Mouse (Mus musculus) forebrain, embryonic 13.5 days (tissue): ENCODE data around the gene Armc3. TPM values are rescaled to one million over a fixed set of nuclear protein-coding genes. Genes with fewer than 3 reads are reported as not detected.

Experiments used
- ATAC-seq: fragments of 200-750 bp; cut with Nextera tagmentation; 2 replicates; pipeline ENCODE4 v1.8.0; 2017
- H3K27ac ChIP-seq: fragments of 300-500 bp; sonication (generic); 2 replicates; pipeline ENCODE4 v1.5.1; 2015; ENCODE audit warnings: inconsistent platforms, mild to moderate bottlenecking, moderate library complexity
- H3K27me3 ChIP-seq: fragments of 300-500 bp; sonication (generic); 2 replicates; pipeline ENCODE4 v1.6.1; 2015; ENCODE audit warnings: mild to moderate bottlenecking, inconsistent platforms
- H3K36me3 ChIP-seq: fragments of 300-500 bp; sonication (generic); 2 replicates; pipeline ENCODE4 v1.6.1; 2015; ENCODE audit warnings: mild to moderate bottlenecking, inconsistent platforms; ENCODE audit not compliant: poor library complexity, severe bottlenecking
- H3K4me1 ChIP-seq: fragments of 300-500 bp; sonication (generic); 2 replicates; pipeline ENCODE4 v1.6.1; 2015; ENCODE audit warnings: inconsistent platforms
- H3K4me2 ChIP-seq: fragments of 300-500 bp; sonication (generic); 2 replicates; pipeline ENCODE4 v1.6.1; 2015; ENCODE audit warnings: inconsistent platforms, mild to moderate bottlenecking, moderate library complexity
- H3K4me3 ChIP-seq: fragments of 300-500 bp; sonication (generic); 2 replicates; pipeline ENCODE4 v1.5.1; 2015; ENCODE audit warnings: mild to moderate bottlenecking, inconsistent platforms
- H3K9ac ChIP-seq: fragments of 300-500 bp; sonication (generic); 2 replicates; pipeline ENCODE4 v1.6.1; 2015; ENCODE audit warnings: mild to moderate bottlenecking, inconsistent platforms
- H3K9me3 ChIP-seq: fragments of 300-500 bp; sonication (generic); replicated peaks from 2 replicates; pipeline ENCODE4 v1.6.1; 2016; ENCODE audit warnings: inconsistent platforms
- WGBS: fragments of 180-500 bp; shearing (Covaris S2); methylation state at CpG from one replicate; pipeline ENCODE4 v1.1.7; 2015; 5-methylcytosine and 5-hydroxymethylcytosine counted together
- polyA plus RNA-seq: library from polyadenylated mRNA; unstranded; fragments of >200 nt; fragmentation: Nextera tagmentation; extraction: Ambion mirVana; gene quantifications from 2 replicates; pipeline ENCODE4 v1.2.1, GENCODE M21; 2015

Gene Armc3
- polyA plus RNA-seq, 1 experiment from 2014 or later: 0.87 TPM

DNA sequence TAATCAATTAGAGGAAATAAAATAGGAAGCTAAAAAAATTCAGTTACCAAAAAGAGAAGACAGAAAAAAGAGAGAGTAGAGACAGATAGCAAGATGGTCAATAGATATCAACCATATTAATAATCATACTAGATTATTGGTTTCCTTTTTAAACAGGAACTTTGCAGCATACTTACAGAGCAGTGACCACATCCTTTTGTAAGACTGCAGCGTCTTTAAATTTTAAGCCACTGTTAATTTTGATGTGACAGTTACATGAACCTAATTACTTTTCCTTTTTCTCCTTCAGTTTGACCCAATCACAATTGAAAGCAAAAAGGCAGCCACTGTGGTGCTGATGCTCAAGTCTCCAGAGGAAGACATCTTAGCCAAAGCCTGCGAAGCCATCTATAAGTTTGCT, 36.1 kb downstream of the Armc3 start:
- no peaks in the 10 kb centered on the region for H3K27me3 ChIP-seq
- 80% methylated on average over 2 of the region's 2 CpGs for WGBS
- no peak overlapping the region for H3K27ac ChIP-seq
- no peak for ATAC-seq
- no peaks in the 10 kb centered on the region for H3K36me3 ChIP-seq
- no peak overlapping the region for H3K4me2 ChIP-seq
- H3K9ac ChIP-seq: no peak overlapping the region
- no peak overlapping the region for H3K4me3 ChIP-seq
- H3K9me3 ChIP-seq: peaks cover 3% of the 10 kb centered on the region; the same call in 1 of the 2 replicates
- H3K4me1 ChIP-seq: no peaks in the 10 kb centered on the region

DNA sequence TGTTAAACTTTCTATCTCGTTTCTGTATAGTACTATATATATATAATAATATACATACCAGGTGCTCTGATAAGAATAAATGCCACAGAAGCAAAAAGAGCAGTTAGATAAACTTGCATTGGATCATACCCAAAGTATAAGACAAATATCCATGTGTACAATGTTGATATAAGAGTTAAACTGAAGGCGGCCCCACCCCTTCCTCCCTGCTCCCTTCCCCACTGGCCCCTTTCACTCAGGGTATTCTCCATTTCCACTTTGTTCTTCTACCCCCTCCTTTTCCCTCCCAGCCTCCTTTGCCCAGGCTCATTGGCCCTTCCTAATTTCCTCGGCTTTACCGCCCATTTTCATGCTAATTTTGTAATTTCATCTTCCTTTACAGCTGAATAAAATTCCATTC, 36.5 kb downstream of the Armc3 start:
- 53% methylated on average over 4 of the region's 4 CpGs for WGBS
- H3K27ac ChIP-seq: no peak overlapping the region
- H3K27me3 ChIP-seq: no peaks in the 10 kb centered on the region
- H3K9me3 ChIP-seq: peaks cover 3% of the 10 kb centered on the region; the same call in 1 of the 2 replicates
- ATAC-seq: no peak
- H3K4me1 ChIP-seq: no peaks in the 10 kb centered on the region
- no peak overlapping the region for H3K4me2 ChIP-seq
- no peaks in the 10 kb centered on the region for H3K36me3 ChIP-seq
- no peak overlapping the region for H3K9ac ChIP-seq
- H3K4me3 ChIP-seq: no peak overlapping the region

DNA sequence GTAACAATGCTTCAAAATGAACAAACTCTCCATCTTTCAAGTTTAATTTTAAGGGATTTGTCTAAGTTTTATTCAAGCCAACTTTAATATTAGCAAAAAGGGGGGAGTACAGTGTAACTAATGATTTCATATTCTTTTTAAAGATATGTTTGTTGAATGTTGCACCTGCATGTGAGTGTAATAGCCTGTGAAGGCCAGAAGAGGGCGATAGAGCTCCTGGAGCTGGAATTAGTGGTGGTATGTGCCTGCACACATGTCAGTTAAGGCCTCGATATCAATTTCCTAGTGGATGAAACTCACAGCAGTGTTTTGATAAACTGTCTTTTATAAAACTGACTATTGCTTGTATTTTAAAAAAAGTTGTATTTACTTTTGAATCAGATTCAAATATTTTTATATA, 39.7 kb downstream of the Armc3 start:
- 70% methylated on average over 2 of the region's 2 CpGs for WGBS
- ATAC-seq: no peak

DNA sequence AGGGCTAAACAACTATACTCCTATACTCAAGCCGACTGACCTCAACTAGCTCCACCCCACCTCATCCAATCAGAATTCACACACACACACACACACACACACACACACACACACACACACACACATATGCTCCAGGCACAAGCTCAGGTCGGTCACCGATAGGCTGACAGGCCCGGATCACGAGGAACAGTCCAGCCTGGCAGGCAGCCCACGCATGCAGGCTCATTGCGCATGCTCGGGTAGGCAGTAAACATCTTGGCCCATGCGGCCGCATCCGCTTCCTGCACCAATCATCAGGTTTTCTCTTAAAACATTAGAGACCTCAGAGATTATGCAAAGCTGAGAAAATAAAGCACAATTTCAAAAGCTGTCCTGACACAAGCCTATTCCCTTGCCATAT, 50.5 kb downstream of the Armc3 start:
- H3K4me2 ChIP-seq: no peak overlapping the region
- no peaks in the 10 kb centered on the region for H3K27me3 ChIP-seq
- H3K9me3 ChIP-seq: peaks cover 4% of the 10 kb centered on the region; the same call in 1 of the 2 replicates
- no peak overlapping the region for H3K27ac ChIP-seq
- 85% methylated on average over 11 of the region's 11 CpGs for WGBS
- H3K9ac ChIP-seq: no peak overlapping the region
- H3K4me1 ChIP-seq: no peaks in the 10 kb centered on the region
- no peak for ATAC-seq
- H3K36me3 ChIP-seq: no peaks in the 10 kb centered on the region
- H3K4me3 ChIP-seq: no peak overlapping the region

More for the DNA sequence above, 39.7 kb downstream of the Armc3 start:
- no peaks in the 10 kb centered on the region for H3K36me3 ChIP-seq
- no peak overlapping the region for H3K4me2 ChIP-seq
- H3K9ac ChIP-seq: no peak overlapping the region
- no peak overlapping the region for H3K4me3 ChIP-seq
- no peak overlapping the region for H3K27ac ChIP-seq
- H3K27me3 ChIP-seq: no peaks in the 10 kb centered on the region
- no peaks in the 10 kb centered on the region for H3K9me3 ChIP-seq
- H3K4me1 ChIP-seq: no peaks in the 10 kb centered on the region

DNA sequence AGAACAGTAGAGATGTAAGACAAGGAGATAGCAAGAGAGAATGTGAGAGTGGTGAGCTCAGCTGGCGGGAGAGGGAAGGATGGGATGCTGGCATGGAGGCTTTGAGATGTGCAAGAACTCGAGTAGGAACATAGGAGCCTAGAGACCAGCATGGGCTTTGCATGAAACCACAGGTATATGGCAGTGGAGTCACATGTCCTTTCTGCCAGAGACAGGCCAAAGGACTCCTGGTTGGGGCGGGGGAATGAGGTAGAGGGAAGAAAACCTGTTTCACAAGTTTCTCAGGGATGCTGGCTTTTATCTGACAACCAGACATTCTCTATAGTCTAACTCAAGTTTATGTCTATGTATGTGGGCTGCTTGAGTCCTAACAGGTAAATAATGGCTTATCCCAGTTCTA, 55.9 kb downstream of the Armc3 start:
- Histone ChIP-seq H3K4me2 (no peak overlapping the region), H3K9me3 (no peaks in the 10 kb centered on the region), H3K4me1 (no peaks in the 10 kb centered on the region), H3K27ac (no peak overlapping the region), H3K4me3 (no peak overlapping the region), H3K36me3 (no peaks in the 10 kb centered on the region), H3K27me3 (no peaks in the 10 kb centered on the region), H3K9ac (no peak overlapping the region)
- 77% methylated on average over 3 of the region's 3 CpGs for WGBS
- ATAC-seq: no peak

DNA sequence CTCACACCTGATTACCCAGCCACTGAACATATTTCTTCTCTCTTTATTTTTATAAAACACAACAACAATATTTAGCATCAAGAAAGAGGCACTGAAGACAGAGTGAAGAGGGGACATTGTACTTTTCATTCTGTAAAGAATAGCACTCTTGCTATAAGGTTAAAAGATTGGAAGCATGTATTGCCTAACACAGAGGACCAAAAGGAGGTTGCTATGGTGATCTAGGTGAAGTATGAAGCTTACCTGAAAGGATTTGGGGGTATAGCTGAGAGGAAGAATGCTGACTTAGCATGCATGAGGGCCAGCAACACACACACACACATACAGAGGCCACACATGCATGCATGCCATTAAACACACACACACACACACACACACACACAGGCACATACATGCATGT, 58.2 kb downstream of the Armc3 start:
- no peaks in the 10 kb centered on the region for H3K36me3 ChIP-seq
- ATAC-seq: no peak
- no peak overlapping the region for H3K27ac ChIP-seq
- H3K27me3 ChIP-seq: no peaks in the 10 kb centered on the region
- no peaks in the 10 kb centered on the region for H3K4me1 ChIP-seq
- no peak overlapping the region for H3K9ac ChIP-seq
- no peaks in the 10 kb centered on the region for H3K9me3 ChIP-seq
- H3K4me3 ChIP-seq: no peak overlapping the region
- no peak overlapping the region for H3K4me2 ChIP-seq

DNA sequence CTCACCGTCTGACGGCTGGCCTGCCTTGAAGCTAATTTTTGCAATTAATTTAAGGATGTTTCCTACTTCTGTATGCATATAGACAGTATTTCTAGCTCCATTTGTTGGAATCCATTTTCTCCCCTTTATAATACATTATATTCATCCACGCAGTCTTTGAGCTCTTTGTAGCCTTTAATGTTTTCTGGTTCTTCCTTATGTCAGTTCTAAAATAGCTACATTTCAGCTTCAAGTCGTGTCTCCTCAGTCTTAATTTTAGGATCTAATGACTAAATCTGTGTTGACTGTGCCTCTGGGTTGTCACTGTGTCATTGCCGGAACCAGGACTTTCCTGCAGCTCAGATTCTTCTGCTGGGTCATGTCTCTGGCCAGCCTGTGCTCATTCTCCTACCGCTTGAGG, 61.3 kb downstream of the Armc3 start:
- WGBS: 70% methylated on average over 6 of the region's 6 CpGs
- H3K4me3 ChIP-seq: no peak overlapping the region
- H3K27me3 ChIP-seq: no peaks in the 10 kb centered on the region

DNA sequence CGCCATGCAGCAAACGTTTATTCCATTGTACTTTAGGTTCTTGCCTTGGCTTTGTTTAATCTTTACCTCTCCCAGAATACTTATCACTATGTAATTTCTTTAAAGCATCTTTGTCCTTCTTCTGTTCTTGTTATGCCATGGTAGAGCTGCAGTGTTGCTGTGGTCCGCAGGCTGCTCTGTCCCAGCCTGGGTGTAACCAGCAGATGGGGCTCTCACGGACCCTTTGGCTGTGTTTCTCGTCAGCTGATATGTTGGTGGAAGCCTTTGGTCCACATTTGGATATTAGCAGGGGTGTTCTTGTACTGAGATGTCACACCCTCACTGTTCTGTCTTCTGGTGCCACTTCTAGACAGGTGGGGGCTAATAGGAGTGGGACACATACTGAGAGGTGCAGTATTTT, 64.3 kb downstream of the Armc3 start:
- Histone ChIP-seq H3K36me3 (no peaks in the 10 kb centered on the region), H3K27ac (no peak overlapping the region), H3K9ac (no peak overlapping the region), H3K4me3 (no peak overlapping the region), H3K4me2 (no peak overlapping the region), H3K4me1 (no peaks in the 10 kb centered on the region), H3K9me3 (no peaks in the 10 kb centered on the region), H3K27me3 (no peaks in the 10 kb centered on the region)
- ATAC-seq: no peak
- WGBS: 55% methylated on average over 5 of the region's 5 CpGs

More for the DNA sequence above, 61.3 kb downstream of the Armc3 start:
- Histone ChIP-seq H3K9ac (no peak overlapping the region), H3K36me3 (no peaks in the 10 kb centered on the region), H3K9me3 (no peaks in the 10 kb centered on the region), H3K27ac (no peak overlapping the region), H3K4me2 (no peak overlapping the region), H3K4me1 (no peaks in the 10 kb centered on the region)
- ATAC-seq: no peak

DNA sequence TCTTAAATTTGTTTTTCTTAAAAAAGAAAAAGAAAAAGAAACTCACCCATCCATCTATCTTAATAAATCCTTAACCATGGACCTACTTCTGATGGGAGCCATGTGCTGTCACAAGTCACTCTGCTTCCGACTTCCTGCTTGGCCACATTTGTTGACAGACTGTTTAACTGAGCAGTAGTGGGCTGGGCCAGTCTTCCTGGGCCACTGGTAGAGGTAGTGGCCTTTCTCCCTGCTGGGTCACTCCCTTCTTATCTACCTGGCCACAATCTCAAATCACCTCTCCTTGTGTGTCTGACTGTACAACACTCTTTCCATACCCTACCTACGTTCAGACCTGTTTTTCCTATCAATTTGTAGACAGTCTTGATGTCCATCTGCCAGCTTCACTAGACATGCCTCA, 66.7 kb downstream of the Armc3 start:
- no peaks in the 10 kb centered on the region for H3K4me1 ChIP-seq
- H3K36me3 ChIP-seq: no peaks in the 10 kb centered on the region
- H3K4me3 ChIP-seq: no peak overlapping the region
- 0 out of 2 replicates have a peak, but pooled peaks cover 11% of the 10 kb centered on the region for H3K27me3 ChIP-seq
- H3K9me3 ChIP-seq: no peaks in the 10 kb centered on the region
- no peak overlapping the region for H3K27ac ChIP-seq
- no peak overlapping the region for H3K9ac ChIP-seq
- H3K4me2 ChIP-seq: no peak overlapping the region
- no peak for ATAC-seq
- WGBS: 84% methylated on average over 2 of the region's 2 CpGs

DNA sequence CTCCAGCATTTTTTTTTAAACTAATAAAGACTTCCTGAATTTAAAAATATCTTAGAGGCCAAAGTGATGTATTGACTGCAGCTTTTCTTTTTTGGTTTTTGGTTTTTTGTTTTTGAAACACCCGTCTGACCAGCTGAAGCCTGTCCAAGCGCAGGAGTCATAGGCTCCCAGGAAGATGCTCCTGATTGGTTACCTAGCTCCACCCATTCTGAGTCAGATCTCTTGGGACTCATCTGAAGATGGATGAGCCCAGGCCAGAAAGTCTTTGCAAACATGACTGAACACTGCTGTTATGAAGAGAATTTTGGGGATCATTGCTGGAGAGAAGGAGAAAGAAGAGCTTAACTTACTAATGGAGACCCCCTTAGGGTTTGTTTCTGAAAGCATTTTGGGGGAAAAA, 68.3 kb downstream of the Armc3 start:
- no peak overlapping the region for H3K4me3 ChIP-seq
- no peak overlapping the region for H3K27ac ChIP-seq
- H3K9me3 ChIP-seq: no peaks in the 10 kb centered on the region
- 67% methylated on average over 2 of the region's 2 CpGs for WGBS
- no peak overlapping the region for H3K4me2 ChIP-seq
- no peaks in the 10 kb centered on the region for H3K4me1 ChIP-seq
- no peak overlapping the region for H3K9ac ChIP-seq
- no peaks in the 10 kb centered on the region for H3K36me3 ChIP-seq
- ATAC-seq: no peak
- H3K27me3 ChIP-seq: 0 out of 2 replicates have a peak, but pooled peaks cover 17% of the 10 kb centered on the region

DNA sequence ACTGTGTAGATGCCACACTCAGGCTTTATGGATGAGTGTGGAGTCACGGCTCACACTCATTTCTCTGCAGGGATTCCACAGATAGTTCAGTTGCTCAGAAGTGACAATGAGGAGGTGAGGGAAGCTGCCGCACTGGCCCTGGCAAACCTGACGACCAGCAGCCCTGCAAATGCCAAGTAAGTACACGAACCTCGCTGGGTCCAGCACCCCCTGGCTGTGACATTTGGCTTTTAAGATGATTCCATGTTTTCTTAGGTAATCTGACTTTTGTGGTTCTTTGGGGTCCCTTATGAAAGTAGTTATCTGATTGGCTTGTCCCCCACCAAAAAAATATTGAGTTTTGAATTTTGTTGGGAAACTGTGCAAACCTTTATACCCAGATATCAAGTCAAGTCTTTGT, 70.9 kb downstream of the Armc3 start:
- H3K27ac ChIP-seq: no peak overlapping the region
- no peak overlapping the region for H3K4me3 ChIP-seq
- H3K36me3 ChIP-seq: no peaks in the 10 kb centered on the region
- no peak for ATAC-seq
- H3K4me2 ChIP-seq: no peak overlapping the region
- H3K4me1 ChIP-seq: no peaks in the 10 kb centered on the region
- no peaks in the 10 kb centered on the region for H3K9me3 ChIP-seq
- H3K9ac ChIP-seq: no peak overlapping the region
- WGBS: 46% methylated on average over 5 of the region's 5 CpGs
- H3K27me3 ChIP-seq: peaks cover 20% of the 10 kb centered on the region; the same call in 1 of the 2 replicates

DNA sequence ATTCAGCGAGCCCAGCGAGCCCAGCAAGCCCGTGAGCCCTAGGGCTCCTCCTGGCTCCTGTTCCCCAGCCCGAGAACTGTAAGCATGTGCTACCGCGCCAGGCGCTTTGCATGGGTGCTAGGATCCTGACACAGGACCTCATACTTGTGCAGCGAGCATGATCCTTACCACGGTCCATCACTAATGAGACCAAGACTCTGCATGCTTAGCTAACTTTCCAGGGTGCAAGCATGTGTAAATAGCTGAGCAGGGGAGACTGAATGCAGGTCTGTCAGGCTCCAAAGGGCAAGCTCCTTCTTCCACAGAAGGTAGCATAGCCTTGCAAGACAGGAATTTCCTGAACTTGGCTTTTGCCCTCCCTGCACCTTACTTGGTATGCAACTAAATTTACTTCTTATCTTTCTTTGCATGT, 71.6 kb downstream of the Armc3 start:
- Histone ChIP-seq H3K27me3 (peaks cover 20% of the 10 kb centered on the region; the same call in 1 of the 2 replicates), H3K36me3 (no peaks in the 10 kb centered on the region), H3K9ac (no peak overlapping the region), H3K27ac (no peak overlapping the region), H3K4me3 (no peak overlapping the region), H3K9me3 (no peaks in the 10 kb centered on the region), H3K4me1 (no peaks in the 10 kb centered on the region), H3K4me2 (no peak overlapping the region)
- 30% methylated on average over 9 of the region's 9 CpGs for WGBS
- no peak for ATAC-seq

DNA sequence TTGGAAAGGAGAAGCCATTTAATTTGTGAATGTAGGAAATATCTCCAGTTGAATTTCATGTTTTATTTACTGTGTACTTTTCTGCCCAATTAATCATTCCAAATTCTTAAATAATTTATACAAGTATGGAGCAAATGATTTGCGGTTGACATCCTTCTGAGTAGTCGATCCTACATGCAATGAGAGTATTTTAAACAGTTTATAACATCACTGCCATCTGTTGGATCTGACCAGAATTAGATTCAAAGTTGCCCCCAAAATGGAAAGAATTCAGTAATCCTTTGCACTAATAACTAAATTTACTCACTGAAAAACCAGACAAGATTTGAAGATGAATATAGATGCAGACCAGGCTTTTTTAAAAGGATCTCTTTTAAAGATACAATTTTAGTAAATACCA, 75.5 kb downstream of the Armc3 start:
- WGBS: 71% methylated on average over 2 of the region's 2 CpGs
- Histone ChIP-seq H3K27me3 (peaks cover 18% of the 10 kb centered on the region; the same call in 1 of the 2 replicates), H3K36me3 (no peaks in the 10 kb centered on the region), H3K4me2 (no peak overlapping the region), H3K9me3 (no peaks in the 10 kb centered on the region), H3K9ac (no peak overlapping the region), H3K27ac (no peak overlapping the region), H3K4me3 (no peak overlapping the region), H3K4me1 (no peaks in the 10 kb centered on the region; the same call in 1 of the 2 replicates)
- no peak for ATAC-seq
